Mouse (Mus musculus) ES-E14 (cell line): ENCODE measurements around the gene Oxct1. TPM values are rescaled to one million over a fixed set of nuclear protein-coding genes. Genes with fewer than 3 reads are reported as not detected.

Source experiments
- DNase-seq: peaks from one replicate; pipeline ENCODE4 v3.0.0-alpha.2; 2013; ENCODE audit warnings: low read depth, low spot score
- H3K27ac ChIP-seq: 2 replicates; pipeline ENCODE4 v1.5.1; 2012; ENCODE audit warnings: low read depth, mild to moderate bottlenecking, low read length, moderate library complexity, mixed read lengths; ENCODE audit not compliant: poor library complexity, insufficient read depth, severe bottlenecking
- H3K36me3 ChIP-seq: 2 replicates; pipeline ENCODE4 v1.6.1; 2012; ENCODE audit warnings: mild to moderate bottlenecking, low read length, moderate library complexity, mixed read lengths; ENCODE audit not compliant: control insufficient read depth, poor library complexity, insufficient read depth, severe bottlenecking
- H3K4me1 ChIP-seq, 2 experiments: fragments of 150-350 bp in 1 of 2; sonication (generic) in 1 of 2; 2 replicates each; pipeline ENCODE4 v1.6.1; 2012; ENCODE audit warnings: low read length in 2 of 2, mild to moderate bottlenecking in 1 of 2, mixed read lengths in 1 of 2; ENCODE audit not compliant: control insufficient read depth in 2 of 2, insufficient read depth in 2 of 2, poor library complexity in 1 of 2
- H3K4me3 ChIP-seq, 2 experiments: fragments of 150-350 bp in 1 of 2; sonication (generic) in 1 of 2; 2 replicates each; pipeline ENCODE4 v1.5.1; 2012; ENCODE audit warnings: low read length in 2 of 2, low read depth in 1 of 2, mild to moderate bottlenecking in 1 of 2, mixed read lengths in 1 of 2; ENCODE audit not compliant: insufficient read depth in 1 of 2, poor library complexity in 1 of 2, severe bottlenecking in 1 of 2
- H3K9ac ChIP-seq: 2 replicates; pipeline ENCODE4 v1.6.1; 2012; ENCODE audit warnings: low read depth, mild to moderate bottlenecking, low read length, mixed read lengths; ENCODE audit not compliant: poor library complexity, insufficient read depth, severe bottlenecking
- H3K9me3 ChIP-seq: fragments of 150-350 bp; sonication (generic); 2 replicates; pipeline ENCODE4 v1.6.1; 2012; ENCODE audit warnings: low read depth, mild to moderate bottlenecking, low read length; ENCODE audit not compliant: control insufficient read depth, insufficient read depth
- CHD2 ChIP-seq: IDR thresholded peaks from 2 replicates; pipeline ENCODE4 v1.6.1; 2014; ENCODE audit warnings: mild to moderate bottlenecking, low read depth, low read length, inconsistent platforms
- HCFC1 ChIP-seq: IDR thresholded peaks from 2 replicates; pipeline ENCODE4 v1.6.1; 2012; ENCODE audit warnings: low read length, inconsistent platforms, borderline replicate concordance; ENCODE audit not compliant: insufficient read depth
- MAFK ChIP-seq: IDR thresholded peaks from 2 replicates; pipeline ENCODE4 v1.6.1; 2014; ENCODE audit warnings: mild to moderate bottlenecking, low read depth, low read length, inconsistent platforms; ENCODE audit not compliant: insufficient read depth
- ZC3H11A ChIP-seq: IDR thresholded peaks from 2 replicates; pipeline ENCODE4 v1.6.1; 2012; ENCODE audit warnings: low read depth, mild to moderate bottlenecking, inconsistent platforms, low read length, borderline replicate concordance
- ZNF384 ChIP-seq: IDR thresholded peaks from 2 replicates; pipeline ENCODE4 v1.6.1; 2012; ENCODE audit warnings: low read depth, low read length, inconsistent platforms
- in situ Hi-C, 2 experiments: fragments of 600-800 bp; cut with MboI; formaldehyde crosslinking; loops; one replicate each; pipeline ENCODE4 v1.15.1; 2025; ENCODE audit warnings: low sequenced_read_pairs in 2 of 2, inconsistent platforms in 1 of 2; ENCODE audit not compliant: unreplicated experiment in 2 of 2
- total RNA-seq: library from RNA; depleted of rRNA; stranded (reverse); fragments of 300-350 nt; gene quantifications from 2 replicates; pipeline ENCODE4 v1.2.3, GENCODE M21; 2012

Gene Oxct1
- total RNA-seq, 1 experiment = 53.4 TPM

DNA sequence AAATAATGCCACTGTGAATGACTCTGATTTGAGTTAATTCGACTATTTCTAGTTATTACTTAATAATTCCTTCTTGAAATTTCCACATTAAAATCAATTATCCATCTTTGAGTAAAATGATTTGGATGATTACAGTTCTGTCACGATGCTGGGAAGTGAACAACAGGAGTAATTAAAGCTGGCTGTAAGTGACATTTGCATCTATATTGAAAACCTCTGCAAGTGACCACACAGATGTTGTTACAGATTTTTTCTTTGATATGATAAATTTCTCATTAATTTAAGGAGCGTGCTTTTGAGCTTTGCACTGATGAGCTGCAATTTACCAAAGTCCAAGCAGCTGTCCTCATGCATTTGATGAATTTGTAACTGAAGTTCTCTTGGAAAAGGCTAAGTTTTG, 64.4 kb downstream of the Oxct1 start:
- no peak for DNase-seq
- no peak overlapping the region for H3K27ac ChIP-seq
- H3K9me3 ChIP-seq = no peaks in the 10 kb centered on the region
- no peaks in the 10 kb centered on the region for H3K36me3 ChIP-seq
- no peaks in the 10 kb centered on the region for H3K4me1 ChIP-seq
- H3K4me3 ChIP-seq = no peak overlapping the region
- TF ChIP-seq HCFC1 (no peak), ZC3H11A (no peak), ZNF384 (no peak), CHD2 (no peak), MAFK (no peak)
- H3K9ac ChIP-seq = no peak overlapping the region
- in situ Hi-C loops = no loop called here

DNA sequence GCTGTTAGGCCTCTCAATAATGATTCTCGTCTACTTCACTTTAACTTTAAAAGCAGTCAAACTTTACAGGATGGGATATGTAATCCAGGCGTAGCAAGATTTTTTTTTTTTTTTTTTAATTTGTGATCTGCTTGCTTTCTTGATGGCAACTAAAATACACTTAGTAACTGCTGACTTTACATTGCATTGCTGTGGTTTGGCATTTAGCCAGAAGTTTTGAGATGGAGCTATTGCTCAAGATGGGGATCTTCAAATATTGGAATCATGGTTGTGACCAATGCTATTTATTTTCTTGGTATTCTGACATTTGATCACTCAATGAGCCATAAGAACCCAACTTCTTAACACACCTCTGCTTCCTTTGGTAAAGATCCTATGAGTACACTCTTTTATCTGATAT, 66.4 kb downstream of the Oxct1 start:
- no peaks in the 10 kb centered on the region for H3K4me1 ChIP-seq
- no peak overlapping the region for H3K9ac ChIP-seq
- no peak for DNase-seq
- no peak for TF ChIP-seq MAFK
- no peak for TF ChIP-seq HCFC1
- H3K27ac ChIP-seq = no peak overlapping the region
- in situ Hi-C loops = no loop called here
- H3K9me3 ChIP-seq = no peaks in the 10 kb centered on the region
- H3K4me3 ChIP-seq = no peak overlapping the region
- no peaks in the 10 kb centered on the region for H3K36me3 ChIP-seq

DNA sequence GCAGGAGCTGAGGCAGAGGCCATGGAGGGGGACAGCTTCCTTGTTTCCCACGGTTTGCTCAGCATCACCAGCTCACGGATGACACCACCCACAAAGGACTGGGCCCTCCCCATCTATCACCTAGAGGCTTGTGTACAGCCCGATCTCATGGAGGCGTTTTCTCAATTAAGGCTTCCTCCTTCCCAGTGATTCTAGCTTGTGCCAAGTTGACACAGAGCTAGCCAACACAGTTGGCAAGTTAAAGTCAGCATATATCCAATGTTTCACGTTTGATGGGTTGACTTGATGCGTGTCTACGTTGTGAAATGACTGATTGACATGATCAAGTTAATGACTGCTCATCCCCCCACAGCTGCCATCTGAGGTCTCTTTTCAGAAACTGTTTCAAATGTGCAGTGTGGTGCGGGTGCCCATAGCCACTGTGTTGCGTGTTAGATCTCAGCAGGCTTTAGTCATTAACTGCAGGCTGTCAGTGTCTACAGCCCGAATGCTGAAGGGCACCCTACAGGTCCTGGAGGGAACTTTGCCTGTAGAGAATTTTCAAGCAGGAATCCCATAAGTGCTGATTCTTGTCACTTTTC, 74.2 kb downstream of the Oxct1 start:
- no peak overlapping the region for H3K4me3 ChIP-seq
- TF ChIP-seq CHD2 (no peak), ZNF384 (no peak), HCFC1 (no peak), ZC3H11A (no peak), MAFK (no peak)
- no peak overlapping the region for H3K27ac ChIP-seq
- H3K9ac ChIP-seq = no peak overlapping the region
- H3K4me1 ChIP-seq = no peaks in the 10 kb centered on the region
- in situ Hi-C loops = no loop called here
- no peaks in the 10 kb centered on the region for H3K9me3 ChIP-seq
- no peak for DNase-seq
- H3K36me3 ChIP-seq = no peaks in the 10 kb centered on the region; the same call in 1 of the 2 replicates

- Histone ChIP-seq H3K9ac (no peak overlapping the region), H3K4me3 (no peak overlapping the region), H3K36me3 (no peaks in the 10 kb centered on the region; the same call in 1 of the 2 replicates), H3K4me1 (no peaks in the 10 kb centered on the region), H3K9me3 (no peaks in the 10 kb centered on the region), H3K27ac (no peak overlapping the region)
- DNase-seq = no peak
- in situ Hi-C loops = no loop called here
- no peak for TF ChIP-seq ZNF384
- no peak for TF ChIP-seq CHD2
- no peak for TF ChIP-seq ZC3H11A
- TF ChIP-seq HCFC1 = no peak
- no peak for TF ChIP-seq MAFK
Measured at GRCm38 (mm10) chr15:4101025-4101424, 74.8 kb downstream of the Oxct1 start.

GRCm38 (mm10) chr15:4104319-4104718, 78.1 kb downstream of the Oxct1 start:
- H3K27ac ChIP-seq = no peak overlapping the region
- no peaks in the 10 kb centered on the region; the same call in 1 of the 2 replicates for H3K36me3 ChIP-seq
- no peaks in the 10 kb centered on the region for H3K9me3 ChIP-seq
- TF ChIP-seq HCFC1 (no peak), ZC3H11A (no peak), MAFK (no peak), ZNF384 (no peak), CHD2 (no peak)
- no peak overlapping the region for H3K9ac ChIP-seq
- no peak overlapping the region for H3K4me3 ChIP-seq
- DNase-seq = no peak
- in situ Hi-C loops = no loop called here
- H3K4me1 ChIP-seq = no peaks in the 10 kb centered on the region
